15 mouse cellular contexts compared by ENCODE assay signal in genomic region chr11:16810086-16810485, GRCm38 (mm10). TPM values are rescaled to one million over a fixed set of nuclear protein-coding genes. Genes with fewer than 3 reads are reported as not detected.
A peak's percentile ranks its signal among the peaks of the same experiment; 100 is the strongest.
DNase-seq lines count a peak whose midpoint lies in the region; ATAC-seq and TF ChIP-seq lines count a peak whose summit lies in the region.
"Had no signal": no experiment of that assay in that cellular context is flagged by ENCODE, and none has a peak within 500 bp of the region (broad histone marks: within the 10 kb centered on the region; RNA-seq: fewer than 3 reads in every experiment).

No protein-coding gene starts in this region.

- no peaks in the 10 kb centered on the region for H3K4me1 ChIP-seq in forebrain, postnatal 0 days (ENCODE audit: insufficient read depth)
- H3K4me1 ChIP-seq in forebrain, embryonic 15.5 days, result no peaks in the 10 kb centered on the region
- peaks cover 19% of the 10 kb centered on the region for H3K4me1 ChIP-seq in intestine, embryonic 16.5 days (ENCODE audit: control insufficient read depth, insufficient read depth, low read length)
- H3K4me1 ChIP-seq in forebrain, embryonic 13.5 days, result no peaks in the 10 kb centered on the region
- H3K4me1 ChIP-seq: hindbrain, embryonic 12.5 days; midbrain, embryonic 12.5 days had no signal

- ATAC-seq in forebrain, postnatal 0 days, result peak; percentile 39
- no peak for ATAC-seq in forebrain, embryonic 15.5 days (replicated peaks)
- 0 out of 2 replicates have a peak, but pooled peaks have one; percentile 6 for ATAC-seq in intestine, embryonic 16.5 days
- no peak for ATAC-seq in forebrain, embryonic 13.5 days
- ATAC-seq: CD4-positive, CD25-positive, alpha-beta regulatory T cell, adult 4 months had no signal

- H3K4me3 ChIP-seq in forebrain, postnatal 0 days (ENCODE audit: low read depth, low read length), result no peak overlapping the region
- H3K4me3 ChIP-seq in forebrain, embryonic 15.5 days, result no peak overlapping the region
- H3K4me3 ChIP-seq in layer of hippocampus, adult 2 months, result no peak overlapping the region
- no peak overlapping the region for H3K4me3 ChIP-seq in intestine, embryonic 16.5 days (ENCODE audit: low read length)
- no peak overlapping the region for H3K4me3 ChIP-seq in myocyte
- no peak overlapping the region for H3K4me3 ChIP-seq in forebrain, embryonic 13.5 days
- H3K4me3 ChIP-seq: hindbrain, embryonic 12.5 days; midbrain, embryonic 12.5 days had no signal

- no peak overlapping the region for H3K4me2 ChIP-seq in forebrain, postnatal 0 days (ENCODE audit: low read depth)
- H3K4me2 ChIP-seq in forebrain, embryonic 15.5 days (replicated peaks), result no peak overlapping the region
- no peak overlapping the region for H3K4me2 ChIP-seq in intestine, embryonic 16.5 days (ENCODE audit: low read depth, low read length)
- H3K4me2 ChIP-seq in myocyte (ENCODE audit: low read depth), result peak overlapping the region; percentile 60
- no peak overlapping the region for H3K4me2 ChIP-seq in forebrain, embryonic 13.5 days
- H3K4me2 ChIP-seq: heart, embryonic 11.5 days; hindbrain, embryonic 12.5 days; lung, embryonic 14.5 days; midbrain, embryonic 12.5 days had no signal

- no peak for TF ChIP-seq CTCF in forebrain, postnatal 0 days (IDR thresholded peaks at IDR 0.05; ENCODE audit: low read depth)
- no peak for TF ChIP-seq CTCF in layer of hippocampus, adult 2 months (conservative IDR thresholded peaks at IDR 0.05)

- H3K9ac ChIP-seq in forebrain, postnatal 0 days, result no peak overlapping the region
- no peak overlapping the region for H3K9ac ChIP-seq in forebrain, embryonic 15.5 days (replicated peaks)
- no peak overlapping the region for H3K9ac ChIP-seq in intestine, embryonic 16.5 days (ENCODE audit: low read depth, low read length)
- no peak overlapping the region for H3K9ac ChIP-seq in forebrain, embryonic 13.5 days
- H3K9ac ChIP-seq: hindbrain, embryonic 12.5 days; lung, embryonic 14.5 days; midbrain, embryonic 12.5 days had no signal

- H3K9me3 ChIP-seq in forebrain, postnatal 0 days (ENCODE audit: low read length), result no peaks in the 10 kb centered on the region
- H3K9me3 ChIP-seq in forebrain, embryonic 15.5 days, result no peaks in the 10 kb centered on the region
- H3K9me3 ChIP-seq in intestine, embryonic 16.5 days (ENCODE audit: control insufficient read depth, low read length), result no peaks in the 10 kb centered on the region
- no peaks in the 10 kb centered on the region for H3K9me3 ChIP-seq in forebrain, embryonic 13.5 days (replicated peaks)
- H3K9me3 ChIP-seq: hindbrain, embryonic 12.5 days; midbrain, embryonic 12.5 days had no signal

- TF ChIP-seq POLR2A in myocyte (IDR thresholded peaks at IDR 0.05; ENCODE audit: insufficient read length, low read depth), result no peak

- WGBS in forebrain, postnatal 0 days, result 63% methylated on average over 3 of the region's 3 CpGs
- 70% methylated on average over 3 of the region's 3 CpGs for WGBS in forebrain, embryonic 15.5 days
- WGBS in intestine, embryonic 16.5 days, result 85% methylated on average over 3 of the region's 3 CpGs
- 93% methylated on average over 3 of the region's 3 CpGs for WGBS in forebrain, embryonic 13.5 days

- no peaks in the 10 kb centered on the region for H3K36me3 ChIP-seq in forebrain, postnatal 0 days (ENCODE audit: insufficient read depth)
- no peaks in the 10 kb centered on the region for H3K36me3 ChIP-seq in forebrain, embryonic 15.5 days
- no peaks in the 10 kb centered on the region for H3K36me3 ChIP-seq in intestine, embryonic 16.5 days (ENCODE audit: control insufficient read depth, insufficient read depth, low read length)
- no peaks in the 10 kb centered on the region for H3K36me3 ChIP-seq in myocyte (ENCODE audit: control insufficient read depth, insufficient read depth)
- no peaks in the 10 kb centered on the region for H3K36me3 ChIP-seq in forebrain, embryonic 13.5 days (ENCODE audit: poor library complexity, severe bottlenecking)
- H3K36me3 ChIP-seq: hindbrain, embryonic 12.5 days; midbrain, embryonic 12.5 days had no signal

- H3K79me2 ChIP-seq in myocyte (ENCODE audit: control insufficient read depth, insufficient read depth), result no peaks in the 10 kb centered on the region

- no peak overlapping the region for H3ac ChIP-seq in myocyte (ENCODE audit: control insufficient read depth, insufficient read length)

- H3K27ac ChIP-seq in forebrain, postnatal 0 days (ENCODE audit: low read depth, low read length), result no peak overlapping the region
- no peak overlapping the region for H3K27ac ChIP-seq in forebrain, embryonic 15.5 days (replicated peaks)
- H3K27ac ChIP-seq in layer of hippocampus, adult 2 months, result peak overlapping the region; percentile 36; the same call in 1 of the 2 replicates
- peak overlapping the region; percentile 28 for H3K27ac ChIP-seq in intestine, embryonic 16.5 days (ENCODE audit: low read length)
- H3K27ac ChIP-seq in forebrain, embryonic 13.5 days, result no peak overlapping the region
- H3K27ac ChIP-seq: hindbrain, embryonic 12.5 days; midbrain, embryonic 12.5 days had no signal

- no peak for DNase-seq in forebrain, postnatal 0 days
- DNase-seq in layer of hippocampus, adult 2 months (ENCODE audit: low spot score in 2 of 2), result no peak
- DNase-seq in layer of hippocampus, adult 11-12 months (ENCODE audit: low spot score), result no peak
- DNase-seq in lung, postnatal 25 days (ENCODE audit: low spot score), result no peak
- DNase-seq: layer of hippocampus, adult 9-11 months; lung, embryonic 14.5 days had no signal

- H3K27me3 ChIP-seq in forebrain, postnatal 0 days (ENCODE audit: insufficient read depth, low read length), result no peaks in the 10 kb centered on the region
- H3K27me3 ChIP-seq in forebrain, embryonic 15.5 days, result no peaks in the 10 kb centered on the region
- no peaks in the 10 kb centered on the region for H3K27me3 ChIP-seq in intestine, embryonic 16.5 days (replicated peaks; ENCODE audit: control insufficient read depth, insufficient read depth, low read length)
- no peaks in the 10 kb centered on the region for H3K27me3 ChIP-seq in myocyte (ENCODE audit: control insufficient read depth, insufficient read depth, insufficient read length)
- no peaks in the 10 kb centered on the region for H3K27me3 ChIP-seq in forebrain, embryonic 13.5 days
- H3K27me3 ChIP-seq: hindbrain, embryonic 12.5 days; midbrain, embryonic 12.5 days had no signal

TF ChIP-seq in myocyte, 11 proteins besides CTCF, POLR2A, EP300 and RAD21:
- TF ChIP-seq TCF12 (IDR thresholded peaks at IDR 0.05; ENCODE audit: insufficient read depth, poor library complexity, severe bottlenecking) (no peak), CEBPB (IDR thresholded peaks at IDR 0.05; ENCODE audit: insufficient read depth, poor library complexity, severe bottlenecking) (no peak), USF1 (IDR thresholded peaks at IDR 0.05; ENCODE audit: low read depth) (no peak), TCF3 (IDR thresholded peaks at IDR 0.05; ENCODE audit: insufficient read length, low read depth) (no peak), REST (IDR thresholded peaks at IDR 0.05; ENCODE audit: insufficient read depth, insufficient read length) (no peak), MYOG (IDR thresholded peaks at IDR 0.05; ENCODE audit: control insufficient read depth in 1 of 3, insufficient read depth in 1 of 3, insufficient read length in 2 of 3, low read depth in 2 of 3) (no peak), POLR2AphosphoS2 (IDR thresholded peaks at IDR 0.05; ENCODE audit: insufficient read length, low read depth) (no peak), MYOD1 (IDR thresholded peaks at IDR 0.05; ENCODE audit: control insufficient read depth in 1 of 3, insufficient read length in 2 of 3, low read depth in 2 of 3) (no peak), MAX (IDR thresholded peaks at IDR 0.05; ENCODE audit: low read depth) (no peak), E2F4 (IDR thresholded peaks at IDR 0.05; ENCODE audit: insufficient read depth) (no peak), SRF (IDR thresholded peaks at IDR 0.05; ENCODE audit: control insufficient read depth, insufficient read length, low read depth) (no peak)

RNA-seq across cellular contexts. Expression of gene Egfr, which starts 58.1 kb away (rescaled TPM):
- total RNA-seq in forebrain, postnatal 0 days (2014; rRNA removed), result 15.3 and 19.4 TPM in 2 replicates
- 5.4 and 6.6 TPM in 2 replicates for polyA plus RNA-seq in forebrain, postnatal 0 days (2015; fragmentation: Nextera tagmentation; extraction: Ambion mirVana)
- polyA plus RNA-seq in forebrain, embryonic 15.5 days (2015; fragmentation: Nextera tagmentation; extraction: Ambion mirVana), result 2.5 and 2.9 TPM in 2 replicates
- 10 to 100 TPM; 12.3 to 12.9 TPM for total RNA-seq in layer of hippocampus, adult 2 months (2021)
- polyA plus RNA-seq in intestine, embryonic 16.5 days (2015; fragmentation: Nextera tagmentation; extraction: Ambion mirVana), result 9.5 and 12.4 TPM in 2 replicates
- 4.1 TPM for polyA plus RNA-seq in myocyte (2012; fragmentation: generic; extraction: Trizol)
- polyA plus RNA-seq in forebrain, embryonic 13.5 days (2015; fragmentation: Nextera tagmentation; extraction: Ambion mirVana), result 1.2 and 1.3 TPM in 2 replicates
- total RNA-seq: common myeloid progenitor, adult 5-6 weeks had no signal

Comparison
In these comparisons a context has a peak if more than half of its experiments do, and no peak if none do; other contexts are left out.
1. ATAC-seq: peak in forebrain, postnatal 0 days (single experiment) and intestine, embryonic 16.5 days (single experiment); none in forebrain, embryonic 15.5 days (single experiment) and forebrain, embryonic 13.5 days (single experiment).
2. H3K27ac ChIP-seq: peak in layer of hippocampus, adult 2 months (single experiment) and intestine, embryonic 16.5 days (single experiment); none in forebrain, postnatal 0 days (single experiment), forebrain, embryonic 15.5 days (single experiment) and forebrain, embryonic 13.5 days (single experiment).